Mouse (Mus musculus) MEL (cell line): Measurements from ENCODE around the gene Hoxd13. TPM values are rescaled to one million over a fixed set of nuclear protein-coding genes. Genes with fewer than 3 reads are reported as not detected.

Source experiments
- DNase-seq: peaks from one replicate; pipeline ENCODE4 v3.0.0; 2011; ENCODE audit warnings: low read depth, low spot score
- H3K27ac ChIP-seq: 2 replicates; pipeline ENCODE4 v1.5.1; 2012; ENCODE audit warnings: low read depth, mild to moderate bottlenecking, control low read depth, low read length, moderate library complexity; ENCODE audit not compliant: control insufficient read depth
- H3K27me3 ChIP-seq, 2 experiments: fragments of 150-350 bp in 1 of 2; sonication (generic) in 1 of 2; 2 replicates each; pipeline ENCODE4 v1.6.1; 2012; ENCODE audit warnings: low read length in 2 of 2, mild to moderate bottlenecking in 2 of 2, improper control_type of control experiment in 1 of 2, moderate library complexity in 1 of 2; ENCODE audit not compliant: insufficient read depth in 2 of 2, control insufficient read depth in 1 of 2
- H3K36me3 ChIP-seq, 2 experiments: 2 replicates each; pipeline ENCODE4 v1.6.1; 2012 to 2014; ENCODE audit warnings: low read length in 2 of 2, improper control_type of control experiment in 1 of 2, inconsistent platforms in 1 of 2, mild to moderate bottlenecking in 1 of 2; ENCODE audit not compliant: insufficient read depth in 2 of 2, control insufficient read depth in 1 of 2
- H3K4me1 ChIP-seq, 2 experiments: fragments of 150-350 bp in 1 of 2; sonication (generic) in 1 of 2; 2 replicates each; pipeline ENCODE4 v1.6.1; 2012; ENCODE audit warnings: low read length in 2 of 2, improper control_type of control experiment in 1 of 2, mild to moderate bottlenecking in 1 of 2; ENCODE audit not compliant: insufficient read depth in 2 of 2, control insufficient read depth in 1 of 2
- H3K4me3 ChIP-seq, 2 experiments: fragments of 150-350 bp in 1 of 2; sonication (generic) in 1 of 2; 2 replicates each; pipeline ENCODE4 v1.5.1; 2012; ENCODE audit warnings: low read depth in 2 of 2, low read length in 2 of 2, mild to moderate bottlenecking in 2 of 2, moderate library complexity in 2 of 2, control low read depth in 1 of 2, improper control_type of control experiment in 1 of 2; ENCODE audit not compliant: control insufficient read depth in 1 of 2, insufficient read depth in 1 of 2
- H3K79me2 ChIP-seq: 2 replicates; pipeline ENCODE4 v1.6.1; 2012; ENCODE audit warnings: mild to moderate bottlenecking, low read length, moderate library complexity; ENCODE audit not compliant: control insufficient read depth, poor library complexity, insufficient read depth
- H3K9ac ChIP-seq: 2 replicates; pipeline ENCODE4 v1.6.1; 2012; ENCODE audit warnings: low read depth, mild to moderate bottlenecking, control low read depth, low read length, moderate library complexity; ENCODE audit not compliant: control insufficient read depth, poor library complexity, severe bottlenecking
- H3K9me3 ChIP-seq: fragments of 150-350 bp; sonication (generic); replicated peaks from 2 replicates; pipeline ENCODE4 v1.6.1; 2012; ENCODE audit warnings: mild to moderate bottlenecking, low read length, improper control_type of control experiment, moderate library complexity; ENCODE audit not compliant: insufficient read depth
- BHLHE40 ChIP-seq: IDR thresholded peaks from 2 replicates; pipeline ENCODE4 v1.6.1; 2012; ENCODE audit warnings: low read depth, mild to moderate bottlenecking, inconsistent platforms, low read length, improper control_type of control experiment, borderline replicate concordance
- CTCF ChIP-seq, 3 experiments: IDR thresholded peaks in 2 of 3; conservative IDR thresholded peaks in 1 of 3; 2 replicates each; pipeline ENCODE4 v1.5.1; 2011 to 2012; ENCODE audit warnings: low read length in 3 of 3, low read depth in 2 of 3, mild to moderate bottlenecking in 2 of 3, improper control_type of control experiment in 1 of 3, inconsistent platforms in 1 of 3, mixed read lengths in 1 of 3, moderate library complexity in 1 of 3; ENCODE audit not compliant: control insufficient read depth in 1 of 3, insufficient read depth in 1 of 3, poor library complexity in 1 of 3, severe bottlenecking in 1 of 3
- ELF1 ChIP-seq: IDR thresholded peaks from 2 replicates; pipeline ENCODE4 v1.6.1; 2014; ENCODE audit warnings: low read depth, mild to moderate bottlenecking, inconsistent platforms, low read length, improper control_type of control experiment, moderate library complexity
- ETS1 ChIP-seq: IDR thresholded peaks from 2 replicates; pipeline ENCODE4 v1.6.1; 2012; ENCODE audit warnings: low read depth, mild to moderate bottlenecking, inconsistent platforms, low read length, improper control_type of control experiment, moderate library complexity
- GABPA ChIP-seq: IDR thresholded peaks from 2 replicates; pipeline ENCODE4 v1.6.1; 2012; ENCODE audit warnings: low read depth, mild to moderate bottlenecking, inconsistent platforms, low read length, improper control_type of control experiment, moderate library complexity
- HCFC1 ChIP-seq: IDR thresholded peaks from 2 replicates; pipeline ENCODE4 v1.6.1; 2012; ENCODE audit warnings: low read depth, mild to moderate bottlenecking, inconsistent platforms, low read length, improper control_type of control experiment, moderate library complexity
- JUND ChIP-seq: IDR thresholded peaks from 2 replicates; pipeline ENCODE4 v1.6.1; 2011; ENCODE audit warnings: low read depth, mild to moderate bottlenecking, improper control_type of control experiment, low read length
- KAT2A ChIP-seq: conservative IDR thresholded peaks from 2 replicates; pipeline ENCODE4 v1.6.1; 2012; ENCODE audit warnings: low read depth, low read length, improper control_type of control experiment, inconsistent platforms
- MEF2A ChIP-seq: IDR thresholded peaks from 2 replicates; pipeline ENCODE4 v1.6.1; 2014; ENCODE audit warnings: low read depth, mild to moderate bottlenecking, inconsistent platforms, low read length, improper control_type of control experiment; ENCODE audit not compliant: poor library complexity, insufficient replicate concordance, severe bottlenecking; ENCODE audit errors: extremely low read depth
- MYB ChIP-seq: IDR thresholded peaks from 2 replicates; pipeline ENCODE4 v1.6.1; 2011; ENCODE audit warnings: mild to moderate bottlenecking, low read depth, low read length, improper control_type of control experiment
- NELFE ChIP-seq: IDR thresholded peaks from 2 replicates; pipeline ENCODE4 v1.6.1; 2011; ENCODE audit warnings: low read depth, low read length, improper control_type of control experiment
- NRF1 ChIP-seq: IDR thresholded peaks from 2 replicates; pipeline ENCODE4 v1.6.1; 2014; ENCODE audit warnings: low read depth, mild to moderate bottlenecking, inconsistent platforms, low read length, improper control_type of control experiment, moderate library complexity; ENCODE audit not compliant: poor library complexity, insufficient read depth, severe bottlenecking
- POLR2AphosphoS5 ChIP-seq: IDR thresholded peaks from 2 replicates; pipeline ENCODE4 v1.6.1; 2012; ENCODE audit warnings: low read depth, borderline replicate concordance, mild to moderate bottlenecking, inconsistent platforms, low read length, moderate library complexity, mixed read lengths
- RCOR1 ChIP-seq: IDR thresholded peaks from 2 replicates; pipeline ENCODE4 v1.6.1; 2012; ENCODE audit warnings: low read depth, mild to moderate bottlenecking, inconsistent platforms, low read length, improper control_type of control experiment
- SMC3 ChIP-seq: IDR thresholded peaks from 2 replicates; pipeline ENCODE4 v1.6.1; 2011; ENCODE audit warnings: low read depth, low read length, improper control_type of control experiment
- TBP ChIP-seq: IDR thresholded peaks from 2 replicates; pipeline ENCODE4 v1.8.0; 2011; ENCODE audit warnings: low read depth, low read length, improper control_type of control experiment
- ZKSCAN1 ChIP-seq: IDR thresholded peaks from 2 replicates; pipeline ENCODE4 v1.6.1; 2012; ENCODE audit warnings: low read depth, mild to moderate bottlenecking, inconsistent platforms, low read length, improper control_type of control experiment, moderate library complexity
- polyA plus RNA-seq, 2 experiments: library from polyadenylated mRNA; stranded (reverse) in 1 of 2; unstranded in 1 of 2; fragments of >175 nt in 1 of 2; fragments of >200 nt in 1 of 2; gene quantifications; 2 replicates each; pipeline versions ENCODE4 v1.2.1 to v1.2.4; 2012; ENCODE audit warnings: low replicate concordance in 2 of 2, low read depth in 1 of 2; ENCODE audit not compliant: insufficient read length in 2 of 2, insufficient read depth in 1 of 2, missing spikeins in 1 of 2
- total RNA-seq: library from RNA; depleted of rRNA; stranded (reverse); fragments of 300-350 nt; gene quantifications from 2 replicates; pipeline ENCODE4 v1.2.3, GENCODE M21; 2012

Gene Hoxd13
- total and polyA plus RNA-seq, 3 experiments: not detected

DNA sequence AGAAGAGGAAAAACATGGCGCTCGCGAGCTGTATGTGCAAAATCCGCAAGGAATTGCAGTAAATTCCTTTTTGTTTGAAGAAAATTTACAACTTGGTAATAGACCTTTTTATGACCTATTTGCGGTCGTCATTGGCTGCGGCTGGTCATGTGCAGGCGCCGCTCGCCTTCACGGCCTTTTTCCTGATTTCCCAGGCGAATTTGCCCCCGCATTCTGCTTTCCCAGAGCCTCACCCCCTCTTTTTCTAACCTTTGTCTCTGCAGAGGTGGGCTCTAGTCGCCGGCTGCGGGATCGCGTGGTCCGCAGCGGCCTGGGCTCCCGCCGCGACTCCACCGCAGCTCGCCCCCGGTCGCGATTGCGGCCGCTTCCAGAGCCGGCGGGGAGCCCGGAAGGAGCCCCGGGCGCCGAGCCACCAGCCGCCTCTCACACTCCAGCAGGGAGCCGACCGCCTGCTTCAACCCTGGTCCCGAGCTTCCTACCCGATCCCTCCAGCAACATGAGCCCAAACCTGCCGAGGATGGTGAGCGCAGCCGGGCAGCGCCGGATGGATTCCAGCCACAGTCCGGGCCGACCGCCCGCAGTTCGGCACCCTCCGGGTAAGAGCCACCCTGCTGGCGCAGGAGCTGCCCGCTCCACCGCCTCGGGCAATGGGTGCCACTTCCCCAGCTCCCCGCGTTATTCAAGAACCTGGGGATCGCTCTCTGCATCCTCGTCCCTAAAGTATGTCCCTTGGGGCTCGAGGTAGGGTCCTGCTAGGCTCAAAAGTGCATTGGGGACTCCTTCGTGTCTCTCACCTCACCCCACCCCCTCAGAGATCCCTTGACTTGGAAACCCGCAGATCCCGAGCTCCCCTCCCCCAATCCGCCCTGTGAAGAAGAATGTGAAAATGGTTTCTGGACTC is 43.9 kb downstream of the Hoxd13 start, which contains the start of the genes Hoxd3 and Hoxd4:
Hoxd3 (plus strand) TSS at position 207 of the 901 bp plus-strand sequence.
Hoxd4 (plus strand) TSS at position 209 of the 901 bp plus-strand sequence.
- no peak for DNase-seq
- Histone ChIP-seq H3K4me1 (no peaks in the 10 kb centered on the region), H3K9ac (no peak within 1 kb of the TSS), H3K36me3 (no peaks in the 10 kb centered on the region), H3K4me3 (no peak within 1 kb of the TSS), H3K9me3 (no peaks in the 10 kb centered on the region), H3K79me2 (no peaks in the 10 kb centered on the region), H3K27ac (no peak within 1 kb of the TSS), H3K27me3 (peaks cover 0 to 1% of the 10 kb centered on the region in 2 experiments; a peak in 1 of 4 replicates)
- TF ChIP-seq POLR2AphosphoS5 (no peak), KAT2A (no peak), BHLHE40 (no peak), MEF2A (no peak), ZKSCAN1 (no peak), SMC3 (no peak), MYB (no peak), JUND (no peak), NRF1 (no peak), ETS1 (no peak), RCOR1 (no peak), CTCF (IDR thresholded peaks at IDR 0.05 in 2 of 3, conservative IDR thresholded peaks at IDR 0.05 in 1 of 3; ENCODE audit: control insufficient read depth in 1 of 3, insufficient read depth in 1 of 3, low read depth in 2 of 3, low read length in 3 of 3, poor library complexity in 1 of 3, severe bottlenecking in 1 of 3) (no peak), TBP (no peak), GABPA (no peak), NELFE (no peak), ELF1 (no peak), HCFC1 (no peak)
